Mouse (Mus musculus) CD4-positive, CD25-positive, alpha-beta regulatory T cell, adult 2 months (primary cell): ENCODE measurements around the gene Sdad1.

Experiments
- DNase-seq: peaks from one replicate; pipeline ENCODE4 v3.0.0-alpha.2; 2012; ENCODE audit warnings: low read depth, low spot score

Gene Sdad1

GRCm38 (mm10) chr5:92312046-92312715 lies 1.9 kb upstream of the Sdad1 start:
- peak; percentile 91 for DNase-seq

DNA sequence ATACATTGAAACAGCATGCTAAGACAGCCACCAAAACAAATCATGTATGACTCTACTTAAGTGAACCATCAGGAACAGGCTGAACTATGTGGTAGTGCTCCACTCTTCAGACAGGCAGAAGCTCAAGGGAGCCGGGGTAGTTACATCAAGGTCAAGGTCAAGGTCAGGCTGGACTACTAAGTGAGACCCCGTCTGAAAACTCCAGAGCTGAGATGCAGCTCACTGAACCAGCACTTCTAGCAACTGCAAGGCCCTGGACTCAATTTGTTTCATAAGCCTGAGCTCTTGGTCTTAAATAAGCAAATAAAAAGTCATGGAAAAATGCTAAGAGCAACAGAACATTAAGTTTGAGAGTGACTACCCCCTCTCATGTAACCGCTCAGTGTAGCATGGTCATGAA lies 6.0 kb downstream of the Sdad1 start:
- DNase-seq: no peak

DNA sequence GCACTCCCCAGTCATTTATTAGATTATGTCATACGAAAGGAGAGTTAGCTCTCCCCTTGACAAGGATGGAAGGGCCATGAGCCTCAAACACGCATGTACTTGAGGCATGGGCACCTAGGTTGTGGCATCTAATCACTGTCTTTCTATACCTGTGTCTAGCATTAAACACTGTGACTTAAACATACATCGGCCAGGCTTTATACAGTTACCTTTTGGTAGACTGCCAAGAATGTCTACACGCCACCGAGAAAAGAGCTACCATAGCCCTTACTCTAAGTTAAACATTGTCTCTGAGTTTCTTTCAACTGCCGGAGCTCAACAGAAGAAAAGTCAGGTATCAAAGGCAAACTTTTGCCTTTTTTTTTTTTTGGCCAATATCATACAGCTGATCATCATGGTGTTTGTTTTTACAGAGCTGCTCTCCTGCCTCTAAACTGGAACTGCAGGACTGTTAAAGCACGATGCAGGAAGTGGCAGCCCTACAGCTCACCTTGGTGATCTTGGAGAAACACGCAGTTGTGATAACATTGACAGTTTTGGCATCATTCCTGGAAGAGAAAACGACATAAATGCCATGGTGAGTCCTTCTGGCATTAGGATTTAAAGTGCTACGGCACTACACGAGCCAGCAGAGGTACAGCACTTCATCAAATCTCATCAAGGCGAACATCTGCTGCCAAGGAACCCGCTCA lies 8.0 kb downstream of the Sdad1 start:
- DNase-seq: no peak

GRCm38 (mm10) chr5:92294525-92294924 lies 15.8 kb downstream of the Sdad1 start:
- no peak for DNase-seq

- DNase-seq: no peak
Observed at GRCm38 (mm10) chr5:92291652-92292414, 18.4 kb downstream of the Sdad1 start.

GRCm38 (mm10) chr5:92287840-92288239 lies 22.4 kb downstream of the Sdad1 start:
- DNase-seq: no peak

- DNase-seq: no peak
Observed at GRCm38 (mm10) chr5:92283107-92283506, 27.2 kb downstream of the Sdad1 start.

- no peak for DNase-seq
Observed at GRCm38 (mm10) chr5:92282571-92282970, 27.7 kb downstream of the Sdad1 start.

DNA sequence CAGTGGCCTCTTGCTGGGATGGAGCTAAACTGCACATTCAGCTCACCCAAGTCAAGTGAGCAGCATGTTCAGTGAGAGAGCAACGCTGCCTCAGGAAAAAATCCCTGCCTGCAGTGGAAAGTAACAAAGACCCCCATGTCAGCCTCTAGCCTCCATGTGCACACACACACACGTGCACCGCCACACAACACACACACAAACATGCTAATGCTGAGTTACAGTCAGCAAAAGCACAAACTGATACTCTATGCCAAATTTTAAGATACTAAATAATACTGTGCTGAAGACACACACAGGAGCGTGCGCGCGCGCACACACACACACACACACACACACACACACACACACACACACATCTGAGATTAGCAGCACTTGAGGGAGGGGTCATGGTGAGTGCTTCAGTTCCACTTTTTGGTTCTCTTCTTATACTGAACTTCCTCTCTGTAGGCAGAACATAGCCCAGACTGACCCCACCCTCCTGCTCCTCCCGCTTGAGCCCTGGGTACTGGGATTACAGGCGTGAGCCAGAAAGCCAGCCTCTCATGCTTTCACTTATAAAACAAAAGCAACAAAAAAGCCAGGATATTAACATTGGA lies 31.2 kb downstream of the Sdad1 start:
- DNase-seq: peak; percentile 26

GRCm38 (mm10) chr5:92277437-92278394 lies 32.6 kb downstream of the Sdad1 start, which contains the start of gene Naaa:
Gene Naaa (minus strand): TSS chr5:92278170.
- peak; percentile 87 for DNase-seq

DNA sequence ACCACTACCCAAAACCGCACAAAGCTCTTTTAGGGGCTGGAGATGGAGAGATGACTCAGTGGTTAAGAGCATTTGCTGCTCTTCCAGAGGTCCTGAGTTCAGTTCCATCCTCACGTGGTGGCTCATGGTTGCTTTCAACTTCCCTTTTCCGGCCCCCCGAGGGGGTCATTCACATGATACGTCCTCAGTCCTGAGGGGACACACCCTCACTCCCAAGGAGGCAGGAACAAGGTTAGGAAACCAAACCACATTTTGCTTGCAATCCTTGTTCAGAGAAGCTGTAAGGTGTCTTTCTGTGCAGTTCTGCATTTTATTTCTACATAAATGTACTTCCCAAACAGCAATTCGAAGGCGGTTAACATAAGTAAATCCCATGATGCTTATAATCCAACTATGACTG lies 39.8 kb downstream of the Sdad1 start:
- no peak for DNase-seq

- DNase-seq: no peak
Observed at GRCm38 (mm10) chr5:92263761-92264359, 46.4 kb downstream of the Sdad1 start.

GRCm38 (mm10) chr5:92262646-92263045 lies 47.6 kb downstream of the Sdad1 start:
- DNase-seq: no peak

DNA sequence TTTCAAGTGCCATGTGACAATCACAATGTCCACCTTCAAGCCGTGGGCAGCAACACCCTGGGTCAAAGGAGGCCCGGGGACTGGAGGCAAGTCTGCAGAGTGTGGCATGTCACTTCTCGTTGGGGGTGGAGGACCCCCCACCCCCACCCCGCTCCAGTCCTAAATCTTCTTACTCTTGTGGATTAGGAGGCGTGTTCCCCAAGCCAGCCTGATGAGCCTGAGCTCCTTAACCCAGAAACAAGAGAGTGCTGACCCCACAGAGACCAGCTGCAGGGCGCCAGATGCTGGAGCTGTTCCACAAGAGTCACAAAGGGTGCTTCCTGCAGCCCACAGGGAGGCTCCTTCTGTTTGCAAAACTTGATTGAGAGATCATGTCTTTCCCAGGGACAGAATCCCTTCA lies 54.1 kb downstream of the Sdad1 start, which contains the start of gene Ppef2:
Gene Ppef2 (minus strand): TSS at position 61 of the 400 bp plus-strand sequence.
- no peak for DNase-seq

DNA sequence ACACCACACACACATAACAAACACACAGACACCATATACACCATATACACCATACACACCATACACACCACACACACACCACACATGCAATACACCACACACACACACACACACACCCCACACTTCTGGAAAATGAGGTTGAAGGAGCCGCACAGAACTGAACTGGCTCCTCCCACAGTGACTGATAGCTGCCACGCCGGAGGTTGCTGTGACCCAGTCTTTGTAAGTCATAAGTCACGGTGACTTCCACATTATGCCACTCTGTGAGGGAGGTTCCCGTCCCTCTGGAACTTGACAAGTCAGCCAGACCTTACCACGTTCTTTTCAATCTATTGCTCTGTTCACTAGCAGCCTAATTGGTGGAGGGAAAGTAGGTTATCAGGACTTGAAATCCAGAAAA lies 55.8 kb downstream of the Sdad1 start:
- no peak for DNase-seq

DNA sequence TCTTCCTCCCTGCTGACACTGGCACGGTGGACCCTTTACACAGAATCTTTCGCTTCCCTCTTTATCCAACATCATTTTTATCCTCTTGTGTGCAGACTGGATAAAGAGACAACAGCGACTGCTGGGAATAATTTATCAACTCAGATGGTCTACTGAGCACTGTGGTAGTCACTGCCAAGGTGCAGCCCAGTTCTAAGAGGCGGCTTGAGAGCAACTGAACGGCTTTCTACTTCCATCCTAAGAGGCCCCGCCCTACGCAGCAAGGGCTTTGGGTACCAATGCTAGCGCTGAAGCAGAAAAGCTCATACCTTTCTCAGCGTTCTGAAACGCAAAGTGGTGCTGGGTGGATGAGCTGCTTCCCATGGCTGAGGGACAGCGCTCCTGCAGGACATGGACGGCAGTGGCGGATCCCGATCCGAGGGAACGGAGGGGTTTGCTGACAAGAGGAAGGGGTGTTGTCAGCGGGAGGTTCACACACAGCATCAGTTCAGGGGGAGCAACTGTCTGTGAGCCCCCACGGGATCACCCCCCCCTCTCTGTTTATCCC lies 57.4 kb downstream of the Sdad1 start:
- no peak for DNase-seq

- no peak for DNase-seq
Observed at GRCm38 (mm10) chr5:92252031-92252430, 58.2 kb downstream of the Sdad1 start.

GRCm38 (mm10) chr5:92248614-92249013 lies 61.7 kb downstream of the Sdad1 start:
- no peak for DNase-seq

DNA sequence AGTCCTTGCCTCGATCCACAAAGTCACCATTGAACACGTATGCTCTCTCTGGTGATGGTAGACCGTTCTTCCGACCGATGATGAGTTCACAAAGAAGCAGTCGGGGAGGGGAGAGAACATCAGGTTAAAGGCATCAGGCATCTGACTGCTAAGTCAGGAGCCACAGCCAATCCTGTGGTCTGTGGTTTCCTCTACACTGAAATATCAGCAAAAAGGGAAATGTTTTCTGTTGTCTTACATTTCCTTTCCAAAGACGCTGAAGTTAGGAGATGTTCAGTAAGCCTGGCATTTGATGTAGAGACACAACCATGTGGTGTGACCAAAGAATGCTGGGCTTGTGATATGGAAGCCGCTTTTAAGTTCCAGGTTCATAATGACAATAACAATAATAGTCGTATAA lies 64.8 kb downstream of the Sdad1 start:
- peak; percentile 54 for DNase-seq

GRCm38 (mm10) chr5:92244900-92245299 lies 65.4 kb downstream of the Sdad1 start:
- no peak for DNase-seq
